Mouse (Mus musculus) layer of hippocampus, adult 18-20 months (tissue): Measurements from ENCODE around the gene Esrrg. TPM values are rescaled to one million over a fixed set of nuclear protein-coding genes. Genes with fewer than 3 reads are reported as not detected.

Experiments
- DNase-seq, 2 experiments: peaks; one replicate each; pipeline ENCODE4 v3.0.0; 2022; ENCODE audit warnings: low spot score in 2 of 2
- total RNA-seq, 2 experiments: library from RNA; stranded (reverse); gene quantifications; 2 replicates each; pipeline ENCODE4 v1.2.3; 2021

Esrrg gene
- total RNA-seq, 2 experiments from 2014 or later, result 13.2 to 15.8 TPM

- DNase-seq, result no peak
Observed at GRCm38 (mm10) chr1:187900756-187901155, 292.2 kb downstream of the Esrrg start.

GRCm38 (mm10) chr1:187902176-187902575 is 293.6 kb downstream of the Esrrg start:
- DNase-seq, result no peak

- peak; percentile 8 to 37 for DNase-seq
Observed at GRCm38 (mm10) chr1:187904731-187905130, 296.1 kb downstream of the Esrrg start.

- DNase-seq, result no peak
Observed at GRCm38 (mm10) chr1:187907407-187907806, 298.8 kb downstream of the Esrrg start.

GRCm38 (mm10) chr1:187907871-187908270 is 299.3 kb downstream of the Esrrg start:
- no peak for DNase-seq

GRCm38 (mm10) chr1:187910718-187911117 is 302.1 kb downstream of the Esrrg start:
- DNase-seq, result peak in 1 of 2 experiments; percentile 11

GRCm38 (mm10) chr1:187911201-187911600 is 302.6 kb downstream of the Esrrg start:
- DNase-seq, result no peak

- DNase-seq, result no peak
Observed at GRCm38 (mm10) chr1:187918303-187918702, 309.7 kb downstream of the Esrrg start.

- DNase-seq, result no peak
Observed at GRCm38 (mm10) chr1:187918939-187919338, 310.3 kb downstream of the Esrrg start.

GRCm38 (mm10) chr1:187920156-187920777 is 311.7 kb downstream of the Esrrg start:
- DNase-seq, result no peak

- DNase-seq, result no peak
Observed at GRCm38 (mm10) chr1:187931146-187931545, 322.6 kb downstream of the Esrrg start.

- DNase-seq, result no peak
Observed at GRCm38 (mm10) chr1:187938652-187939051, 330.1 kb downstream of the Esrrg start.

GRCm38 (mm10) chr1:187939078-187939477 is 330.5 kb downstream of the Esrrg start:
- no peak for DNase-seq

GRCm38 (mm10) chr1:187951506-187951905 is 342.9 kb downstream of the Esrrg start:
- no peak for DNase-seq

- no peak for DNase-seq
Observed at GRCm38 (mm10) chr1:187956702-187957101, 348.1 kb downstream of the Esrrg start.

GRCm38 (mm10) chr1:187959192-187959591 is 350.6 kb downstream of the Esrrg start:
- DNase-seq, result no peak

- DNase-seq, result no peak
Observed at GRCm38 (mm10) chr1:187961452-187961851, 352.9 kb downstream of the Esrrg start.

- DNase-seq, result no peak
Observed at GRCm38 (mm10) chr1:187964829-187965760, 356.5 kb downstream of the Esrrg start.

- no peak for DNase-seq
Observed at GRCm38 (mm10) chr1:187965921-187966320, 357.3 kb downstream of the Esrrg start.

GRCm38 (mm10) chr1:187968379-187968778 is 359.8 kb downstream of the Esrrg start:
- DNase-seq, result no peak

- no peak for DNase-seq
Observed at GRCm38 (mm10) chr1:187969491-187969890, 360.9 kb downstream of the Esrrg start.

GRCm38 (mm10) chr1:187974396-187974795 is 365.8 kb downstream of the Esrrg start:
- peak; percentile 25 to 66 for DNase-seq
